Mouse (Mus musculus) heart, embryonic 13.5 days (tissue): ENCODE measurements around the gene Mapre1. TPM values are rescaled to one million over a fixed set of nuclear protein-coding genes. Genes with fewer than 3 reads are reported as not detected.
"Not testable (repeated sequence)": the region's sequence is repeated elsewhere in the genome, so short reads cannot be mapped to it uniquely, and the experiment has no call there.

Experiments used
- ATAC-seq: fragments of 200-750 bp; cut with Nextera tagmentation; 2 replicates; pipeline ENCODE4 v1.8.0; 2017; ENCODE audit warnings: moderate TSS enrichment; ENCODE audit not compliant: insufficient number of reproducible peaks, low FRiP score, low TSS enrichment; ENCODE audit errors: extremely low read depth
- H3K27ac ChIP-seq: fragments of 300-500 bp; sonication (generic); replicated peaks from 2 replicates; pipeline ENCODE4 v1.5.1; 2015; ENCODE audit warnings: moderate library complexity, mild to moderate bottlenecking, inconsistent platforms
- H3K27me3 ChIP-seq: fragments of 300-500 bp; sonication (generic); replicated peaks from 2 replicates; pipeline ENCODE4 v1.6.1; 2015; ENCODE audit warnings: mild to moderate bottlenecking, inconsistent platforms
- H3K36me3 ChIP-seq: fragments of 300-500 bp; sonication (generic); 2 replicates; pipeline ENCODE4 v1.6.1; 2015; ENCODE audit warnings: mild to moderate bottlenecking, inconsistent platforms
- H3K4me1 ChIP-seq: fragments of 300-500 bp; sonication (generic); 2 replicates; pipeline ENCODE4 v1.6.1; 2015; ENCODE audit warnings: inconsistent platforms
- H3K4me2 ChIP-seq: fragments of 300-500 bp; sonication (generic); 2 replicates; pipeline ENCODE4 v1.6.1; 2015; ENCODE audit warnings: inconsistent platforms, mild to moderate bottlenecking, moderate library complexity
- H3K4me3 ChIP-seq: fragments of 300-500 bp; sonication (generic); 2 replicates; pipeline ENCODE4 v1.5.1; 2015; ENCODE audit warnings: moderate library complexity, mild to moderate bottlenecking, inconsistent platforms
- H3K9ac ChIP-seq: fragments of 300-500 bp; sonication (generic); 2 replicates; pipeline ENCODE4 v1.6.1; 2015; ENCODE audit warnings: inconsistent platforms, mild to moderate bottlenecking, moderate library complexity
- H3K9me3 ChIP-seq: fragments of 300-500 bp; sonication (generic); 2 replicates; pipeline ENCODE4 v1.6.1; 2016; ENCODE audit warnings: inconsistent platforms
- WGBS: fragments of 180-500 bp; shearing (Covaris S2); methylation state at CpG from one replicate; pipeline ENCODE4 v1.1.7; 2015; ENCODE audit warnings: mixed read lengths; 5-methylcytosine and 5-hydroxymethylcytosine counted together
- polyA plus RNA-seq: library from polyadenylated mRNA; unstranded; fragments of >200 nt; fragmentation: Nextera tagmentation; extraction: Ambion mirVana; gene quantifications from 2 replicates; pipeline ENCODE4 v1.2.1, GENCODE M21; 2015

The Mapre1 gene
- 232 and 254 TPM in 2 replicates for polyA plus RNA-seq

GRCm38 (mm10) chr2:153740500-153741436, at the start of gene Mapre1:
Gene Mapre1 (plus strand): TSS chr2:153741274.
- Histone ChIP-seq H3K4me2 (peak within 1 kb of the TSS; percentile 83), H3K4me3 (peak within 1 kb of the TSS; percentile 86), H3K27ac (peak within 1 kb of the TSS; percentile 95), H3K9me3 (no peaks in the 10 kb centered on the region), H3K36me3 (peaks cover 3% of the 10 kb centered on the region), H3K4me1 (peaks cover 43% of the 10 kb centered on the region), H3K27me3 (no peaks in the 10 kb centered on the region), H3K9ac (peak within 1 kb of the TSS; percentile 97)
- peak; percentile 97 for ATAC-seq
- 9% methylated on average over 58 of the region's 58 CpGs for WGBS

GRCm38 (mm10) chr2:153693413-153693812, 47.7 kb upstream of the Mapre1 start:
- not testable (repeated sequence) for H3K27me3 ChIP-seq, H3K9me3 ChIP-seq, H3K36me3 ChIP-seq, H3K4me2 ChIP-seq, ATAC-seq, H3K9ac ChIP-seq, H3K4me1 ChIP-seq, H3K4me3 ChIP-seq, H3K27ac ChIP-seq
- 78% methylated on average over 7 of the region's 7 CpGs for WGBS

GRCm38 (mm10) chr2:153694462-153695085, 46.5 kb upstream of the Mapre1 start:
- H3K27me3 ChIP-seq, result no peaks in the 10 kb centered on the region
- ATAC-seq, result no peak
- no peak overlapping the region for H3K4me3 ChIP-seq
- WGBS, result 58% methylated on average over 19 of the region's 19 CpGs
- no peak overlapping the region for H3K27ac ChIP-seq
- H3K9ac ChIP-seq, result no peak overlapping the region
- H3K4me2 ChIP-seq, result no peak overlapping the region
- no peaks in the 10 kb centered on the region for H3K9me3 ChIP-seq
- no peaks in the 10 kb centered on the region for H3K4me1 ChIP-seq
- H3K36me3 ChIP-seq, result no peaks in the 10 kb centered on the region

GRCm38 (mm10) chr2:153696352-153696751, 44.7 kb upstream of the Mapre1 start, which contains the start of gene Dnmt3c:
Gene Dnmt3c (plus strand): TSS chr2:153696652.
- H3K36me3 ChIP-seq, result no peaks in the 10 kb centered on the region
- no peak for ATAC-seq
- no peaks in the 10 kb centered on the region for H3K9me3 ChIP-seq
- H3K4me3 ChIP-seq, result no peak within 1 kb of the TSS
- no peak within 1 kb of the TSS for H3K4me2 ChIP-seq
- no peak within 1 kb of the TSS for H3K9ac ChIP-seq
- H3K27ac ChIP-seq, result no peak within 1 kb of the TSS
- no peaks in the 10 kb centered on the region for H3K27me3 ChIP-seq
- H3K4me1 ChIP-seq, result no peaks in the 10 kb centered on the region

GRCm38 (mm10) chr2:153703389-153703788, 37.7 kb upstream of the Mapre1 start:
- H3K4me1 ChIP-seq, result no peaks in the 10 kb centered on the region
- H3K36me3 ChIP-seq, result no peaks in the 10 kb centered on the region
- ATAC-seq, result no peak
- H3K27ac ChIP-seq, result no peak overlapping the region
- no peaks in the 10 kb centered on the region for H3K9me3 ChIP-seq
- H3K9ac ChIP-seq, result no peak overlapping the region
- H3K4me3 ChIP-seq, result no peak overlapping the region
- WGBS, result 43% methylated on average over 6 of the region's 6 CpGs
- H3K4me2 ChIP-seq, result no peak overlapping the region
- no peaks in the 10 kb centered on the region for H3K27me3 ChIP-seq

GRCm38 (mm10) chr2:153710701-153711330, 30.3 kb upstream of the Mapre1 start:
- H3K27me3 ChIP-seq, result no peaks in the 10 kb centered on the region
- H3K4me2 ChIP-seq, result no peak overlapping the region
- WGBS, result 32% methylated on average over 8 of the region's 8 CpGs
- no peak overlapping the region for H3K9ac ChIP-seq
- no peak overlapping the region; the same call in 1 of the 2 replicates for H3K27ac ChIP-seq
- H3K36me3 ChIP-seq, result no peaks in the 10 kb centered on the region
- peak; percentile 43; the same call in 1 of the 2 replicates for ATAC-seq
- H3K4me3 ChIP-seq, result no peak overlapping the region
- H3K9me3 ChIP-seq, result no peaks in the 10 kb centered on the region
- H3K4me1 ChIP-seq, result peaks cover 37% of the 10 kb centered on the region

- Histone ChIP-seq H3K9me3 (no peaks in the 10 kb centered on the region), H3K36me3 (no peaks in the 10 kb centered on the region), H3K4me1 (peaks cover 37% of the 10 kb centered on the region), H3K4me3 (no peak overlapping the region), H3K4me2 (peak overlapping the region; percentile 18; the same call in 1 of the 2 replicates), H3K27ac (peak overlapping the region; percentile 79), H3K27me3 (no peaks in the 10 kb centered on the region), H3K9ac (peak overlapping the region; percentile 55)
- ATAC-seq, result no peak
- WGBS, result 17% methylated on average over 3 of the region's 3 CpGs
These were observed 28.4 kb upstream of the Mapre1 start for GRCm38 (mm10) chr2:153712646-153713091.

GRCm38 (mm10) chr2:153713227-153713626, 27.8 kb upstream of the Mapre1 start:
- peak; percentile 49; the same call in 1 of the 2 replicates for ATAC-seq

GRCm38 (mm10) chr2:153717861-153718260, 23.2 kb upstream of the Mapre1 start:
- H3K9ac ChIP-seq, H3K36me3 ChIP-seq, H3K4me1 ChIP-seq, H3K4me3 ChIP-seq, H3K27ac ChIP-seq, ATAC-seq, H3K9me3 ChIP-seq, H3K4me2 ChIP-seq, H3K27me3 ChIP-seq: not testable (repeated sequence)
- WGBS, result 33% methylated on average over 3 of the region's 3 CpGs

More at GRCm38 (mm10) chr2:153713227-153713626, 27.8 kb upstream of the Mapre1 start:
- 25% methylated on average over 4 of the region's 4 CpGs for WGBS
- H3K4me2 ChIP-seq, result peak overlapping the region; percentile 18
- H3K4me3 ChIP-seq, result no peak overlapping the region
- no peaks in the 10 kb centered on the region for H3K36me3 ChIP-seq
- peak overlapping the region; percentile 79 for H3K27ac ChIP-seq
- peaks cover 37% of the 10 kb centered on the region for H3K4me1 ChIP-seq
- no peak overlapping the region for H3K9ac ChIP-seq
- no peaks in the 10 kb centered on the region for H3K27me3 ChIP-seq
- H3K9me3 ChIP-seq, result no peaks in the 10 kb centered on the region

GRCm38 (mm10) chr2:153723098-153723497, 18.0 kb upstream of the Mapre1 start:
- no peak for ATAC-seq
- H3K4me1 ChIP-seq, result peaks cover 4% of the 10 kb centered on the region
- H3K4me2 ChIP-seq, result no peak overlapping the region
- no peaks in the 10 kb centered on the region for H3K36me3 ChIP-seq
- H3K27me3 ChIP-seq, result no peaks in the 10 kb centered on the region
- no peak overlapping the region for H3K4me3 ChIP-seq
- H3K27ac ChIP-seq, result no peak overlapping the region
- H3K9ac ChIP-seq, result no peak overlapping the region
- 0 out of 2 replicates have a peak, but pooled peaks cover 3% of the 10 kb centered on the region for H3K9me3 ChIP-seq
- WGBS, result 39% methylated on average over 1 of the region's 1 CpGs

GRCm38 (mm10) chr2:153724424-153724823, 16.6 kb upstream of the Mapre1 start:
- WGBS, result 41% methylated on average over 2 of the region's 2 CpGs
- no peaks in the 10 kb centered on the region for H3K36me3 ChIP-seq
- ATAC-seq, result no peak
- H3K9ac ChIP-seq, result no peak overlapping the region
- no peak overlapping the region for H3K4me2 ChIP-seq
- no peak overlapping the region for H3K27ac ChIP-seq
- H3K27me3 ChIP-seq, result no peaks in the 10 kb centered on the region
- H3K4me1 ChIP-seq, result peaks cover 4% of the 10 kb centered on the region
- 0 out of 2 replicates have a peak, but pooled peaks cover 3% of the 10 kb centered on the region for H3K9me3 ChIP-seq
- no peak overlapping the region for H3K4me3 ChIP-seq
